Mouse (Mus musculus) layer of hippocampus, postnatal 25 days (tissue): ENCODE results near the gene Hexb. TPM values are rescaled to one million over a fixed set of nuclear protein-coding genes. Genes with fewer than 3 reads are reported as not detected.

Experiments used
- DNase-seq, 2 experiments: peaks; one replicate each; pipeline ENCODE4 v3.0.0; 2022; ENCODE audit warnings: mixed read lengths in 2 of 2, low spot score in 1 of 2; ENCODE audit errors: extremely low spot score in 1 of 2
- total RNA-seq, 2 experiments: library from RNA; stranded (reverse); gene quantifications; 2 replicates each; pipeline ENCODE4 v1.2.3; 2021

Gene Hexb
- 100 to 1,000 TPM; 122 to 135 TPM for total RNA-seq

DNA sequence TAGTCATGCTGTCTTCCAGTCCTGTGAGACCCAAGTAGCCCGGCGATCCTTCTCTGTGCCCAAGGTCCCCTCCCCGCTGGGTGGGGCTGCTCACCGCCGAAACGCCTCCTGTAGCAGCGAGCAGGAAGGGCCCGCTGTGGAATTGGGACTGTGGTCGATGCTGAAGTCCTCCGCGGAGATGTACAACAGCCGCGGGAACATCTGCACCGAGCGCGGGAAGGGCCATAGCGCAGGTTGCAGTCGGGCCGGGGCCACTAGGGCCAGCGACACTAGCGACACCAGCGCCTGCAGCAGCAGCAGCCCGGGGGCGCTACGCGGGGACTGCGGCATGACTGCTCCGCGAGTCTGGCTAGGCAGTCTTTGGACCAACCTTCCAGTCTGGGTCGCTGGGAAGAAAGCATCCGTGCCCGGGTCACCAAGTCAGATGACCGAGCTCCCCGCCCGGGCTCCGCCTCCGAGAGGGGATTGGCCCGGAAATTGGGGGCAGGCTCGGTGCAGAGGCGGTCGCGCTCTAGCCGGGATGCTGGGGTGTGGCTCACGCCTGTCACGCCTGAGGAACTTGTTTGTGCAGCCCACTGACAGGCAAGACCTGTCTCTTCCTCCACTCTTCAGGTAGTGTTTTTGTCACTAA lies at the start of gene Hexb:
Gene Hexb (minus strand): TSS at position 426 of the 631 bp plus-strand sequence.
- peak; percentile 70 to 72 for DNase-seq

DNA sequence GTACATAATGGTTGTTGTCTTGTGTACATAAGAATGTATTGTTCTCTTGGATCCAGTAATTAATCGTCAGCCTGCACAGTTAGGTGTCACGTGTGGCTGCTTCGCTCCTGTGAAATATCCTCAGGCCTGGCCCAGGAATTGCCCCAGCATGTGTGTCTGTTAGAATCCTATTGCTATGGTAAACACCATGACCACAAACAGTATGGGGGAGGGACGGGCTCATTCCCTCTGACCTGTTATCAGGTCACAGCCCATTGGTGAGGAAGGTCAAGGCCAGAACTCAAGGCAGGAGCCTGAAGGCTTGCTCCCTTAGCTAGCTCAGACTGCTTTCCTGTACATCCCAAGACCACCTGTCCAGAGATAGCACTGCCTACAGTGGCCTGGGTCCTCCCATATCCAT lies 49.6 kb upstream of the Hexb start:
- no peak for DNase-seq

DNA sequence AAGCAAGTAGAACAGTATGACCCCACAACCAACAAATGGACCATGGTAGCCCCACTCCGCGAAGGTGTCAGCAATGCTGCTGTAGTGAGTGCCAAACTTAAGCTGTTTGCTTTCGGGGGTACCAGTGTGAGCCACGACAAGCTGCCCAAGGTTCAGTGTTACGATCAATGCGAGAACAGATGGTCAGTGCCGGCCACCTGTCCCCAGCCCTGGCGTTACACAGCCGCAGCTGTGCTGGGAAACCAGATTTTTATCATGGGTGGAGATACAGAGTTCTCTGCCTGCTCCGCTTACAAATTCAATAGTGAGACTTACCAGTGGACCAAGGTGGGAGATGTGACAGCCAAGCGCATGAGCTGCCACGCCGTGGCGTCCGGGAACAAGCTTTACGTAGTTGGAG lies 48.1 kb upstream of the Hexb start:
- DNase-seq = no peak

DNA sequence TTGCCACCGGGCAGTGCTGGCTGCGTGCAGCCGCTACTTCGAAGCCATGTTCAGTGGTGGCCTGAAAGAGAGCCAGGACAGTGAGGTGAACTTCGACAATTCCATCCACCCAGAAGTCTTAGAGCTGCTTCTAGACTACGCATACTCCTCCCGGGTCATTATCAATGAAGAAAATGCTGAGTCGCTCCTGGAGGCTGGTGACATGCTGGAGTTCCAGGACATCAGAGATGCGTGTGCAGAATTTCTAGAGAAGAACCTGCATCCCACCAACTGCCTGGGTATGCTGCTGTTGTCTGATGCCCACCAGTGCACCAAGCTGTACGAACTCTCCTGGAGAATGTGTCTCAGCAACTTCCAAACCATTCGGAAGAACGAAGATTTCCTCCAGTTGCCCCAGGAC lies 47.0 kb upstream of the Hexb start:
- DNase-seq = no peak

DNA sequence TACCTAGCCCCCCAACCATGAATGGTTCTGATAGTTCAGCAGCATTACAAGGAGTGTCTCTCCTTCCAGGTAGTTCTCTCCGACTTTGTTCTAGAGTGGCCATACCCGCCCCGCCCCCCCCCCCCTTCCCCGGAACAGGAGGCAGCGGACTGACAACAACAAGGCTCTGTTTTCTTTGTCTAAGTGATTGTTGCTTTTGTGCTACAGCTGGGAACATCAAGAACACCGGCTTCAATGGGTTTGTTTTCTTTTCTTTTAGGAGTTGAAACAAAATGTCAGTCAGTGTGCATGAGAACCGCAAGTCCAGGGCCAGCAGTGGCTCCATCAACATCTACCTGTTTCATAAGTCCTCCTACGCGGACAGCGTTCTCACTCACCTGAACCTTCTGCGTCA lies 46.6 kb upstream of the Hexb start:
- DNase-seq = no peak

DNA sequence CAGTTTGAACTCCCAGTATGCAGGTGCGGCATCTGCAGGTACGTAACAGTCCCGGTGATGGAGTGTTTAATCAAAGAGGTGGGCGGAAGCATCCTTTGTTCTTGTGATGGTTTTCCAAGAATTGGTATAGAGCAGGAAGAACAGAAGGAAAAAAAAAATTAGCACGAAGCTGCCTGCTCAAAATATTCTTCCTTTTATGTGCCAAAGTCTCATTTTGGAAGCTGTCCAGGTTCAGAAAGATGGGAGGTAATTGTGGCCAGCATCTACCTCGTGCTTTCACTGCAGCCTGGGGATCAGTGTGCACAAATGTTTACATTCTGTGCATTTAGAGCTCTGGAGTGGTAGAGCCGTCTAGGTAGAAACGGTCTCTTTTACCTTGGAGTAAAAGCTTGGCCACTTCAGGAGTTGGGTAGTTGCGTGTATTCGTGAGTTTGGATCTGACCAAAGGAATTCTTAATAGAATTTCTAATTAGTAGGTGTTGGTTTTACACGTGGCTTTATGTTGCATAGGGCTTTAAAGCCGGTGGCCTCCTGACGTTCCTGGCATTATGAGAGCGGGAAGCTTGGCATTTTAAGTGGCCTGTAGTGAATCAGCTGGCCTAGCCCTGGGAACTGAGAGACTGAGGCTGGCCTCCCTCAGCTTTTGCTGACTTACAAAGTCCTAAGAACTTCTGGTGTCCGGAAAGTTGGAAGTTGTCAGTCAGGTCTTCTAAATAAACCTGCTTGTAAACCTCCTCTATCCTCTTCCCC lies 46.0 kb upstream of the Hexb start:
- DNase-seq = no peak

DNA sequence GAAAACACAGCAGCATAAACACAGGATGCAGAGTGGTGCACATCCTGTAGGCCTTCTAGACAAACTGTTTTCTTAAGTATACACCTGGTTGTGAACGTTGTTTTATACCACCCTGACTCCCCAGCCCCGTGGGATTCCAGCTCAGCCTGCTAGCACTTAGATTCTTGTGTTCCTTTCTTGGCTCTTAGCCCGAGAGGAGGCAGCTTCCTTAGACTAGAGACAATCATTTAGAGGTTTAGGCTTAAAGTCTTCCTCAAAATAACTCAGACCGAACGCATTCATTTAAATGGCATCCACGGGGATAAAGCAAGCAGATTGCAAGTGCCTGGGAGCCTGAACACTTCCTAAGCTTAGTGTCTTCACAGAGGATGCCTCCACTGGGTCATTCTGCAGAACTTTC lies 44.6 kb upstream of the Hexb start:
- no peak for DNase-seq

DNA sequence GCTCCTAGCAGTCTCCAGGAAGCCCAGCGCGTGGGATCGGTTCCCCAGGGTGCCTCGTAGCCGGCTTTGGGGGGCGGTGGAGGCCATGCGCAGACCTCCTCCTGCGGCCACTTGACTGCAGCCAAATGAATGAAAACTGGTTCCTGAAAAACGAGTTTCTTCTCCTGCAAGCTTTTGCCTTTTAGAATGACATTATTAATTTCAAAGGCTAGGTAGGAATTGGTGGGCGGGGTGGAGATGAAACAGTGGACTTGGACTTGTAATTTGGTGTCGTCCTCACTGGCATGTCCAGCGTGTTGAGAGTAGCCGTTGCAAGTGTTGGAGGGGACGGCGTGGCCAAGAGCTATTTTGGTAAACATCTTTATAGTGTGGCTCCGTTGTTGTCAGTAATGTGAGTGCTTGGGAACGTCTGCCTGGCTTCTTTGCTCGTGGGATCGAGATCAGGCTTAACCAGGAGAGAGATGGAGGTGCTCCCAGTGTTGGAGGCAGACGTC lies 43.7 kb upstream of the Hexb start:
- no peak for DNase-seq

DNA sequence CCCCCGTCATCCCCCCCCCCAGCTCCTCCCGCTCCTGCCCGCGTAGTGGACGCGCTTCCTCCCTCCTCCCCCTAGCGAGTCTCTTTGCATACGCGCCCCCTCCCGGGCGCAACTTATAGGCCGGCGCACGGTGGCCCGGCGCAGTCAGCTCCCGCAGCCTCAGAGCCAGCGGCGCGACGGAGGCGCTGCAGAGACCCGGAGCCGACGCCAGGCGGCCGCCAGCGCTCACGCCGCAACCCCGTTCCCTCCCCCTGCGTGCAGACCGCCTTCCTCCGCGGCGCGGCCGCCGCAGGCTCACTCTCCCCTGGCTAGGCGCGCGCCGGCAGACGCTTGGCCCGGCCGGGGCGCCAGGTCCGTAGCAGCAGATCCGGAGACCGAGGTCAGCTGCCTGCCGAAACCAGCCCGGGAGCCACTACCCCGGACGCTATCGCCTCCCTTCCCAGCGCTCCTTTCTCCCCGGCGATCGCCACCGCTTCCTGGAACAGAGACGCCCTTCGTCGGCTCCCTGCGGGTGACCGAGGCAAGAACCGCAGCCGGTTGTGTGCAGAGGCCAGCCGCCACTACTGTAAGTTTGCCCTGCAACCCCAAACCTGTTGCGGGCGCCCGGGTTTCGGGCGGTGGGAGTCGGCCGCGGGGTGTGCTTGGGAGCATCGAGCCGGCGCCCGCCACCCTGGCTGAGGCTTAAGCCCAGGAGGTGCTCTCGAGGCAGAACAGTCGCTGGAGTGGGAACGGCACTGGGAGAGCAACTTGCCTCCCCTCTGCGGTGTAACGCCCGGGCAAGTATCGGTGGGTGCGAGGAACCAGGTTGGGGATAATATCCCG lies 43.0 kb upstream of the Hexb start, which contains the start of gene Enc1:
Gene Enc1 (plus strand): TSS at position 141 of the 822 bp plus-strand sequence.
- DNase-seq = peak; percentile 81 to 89

DNA sequence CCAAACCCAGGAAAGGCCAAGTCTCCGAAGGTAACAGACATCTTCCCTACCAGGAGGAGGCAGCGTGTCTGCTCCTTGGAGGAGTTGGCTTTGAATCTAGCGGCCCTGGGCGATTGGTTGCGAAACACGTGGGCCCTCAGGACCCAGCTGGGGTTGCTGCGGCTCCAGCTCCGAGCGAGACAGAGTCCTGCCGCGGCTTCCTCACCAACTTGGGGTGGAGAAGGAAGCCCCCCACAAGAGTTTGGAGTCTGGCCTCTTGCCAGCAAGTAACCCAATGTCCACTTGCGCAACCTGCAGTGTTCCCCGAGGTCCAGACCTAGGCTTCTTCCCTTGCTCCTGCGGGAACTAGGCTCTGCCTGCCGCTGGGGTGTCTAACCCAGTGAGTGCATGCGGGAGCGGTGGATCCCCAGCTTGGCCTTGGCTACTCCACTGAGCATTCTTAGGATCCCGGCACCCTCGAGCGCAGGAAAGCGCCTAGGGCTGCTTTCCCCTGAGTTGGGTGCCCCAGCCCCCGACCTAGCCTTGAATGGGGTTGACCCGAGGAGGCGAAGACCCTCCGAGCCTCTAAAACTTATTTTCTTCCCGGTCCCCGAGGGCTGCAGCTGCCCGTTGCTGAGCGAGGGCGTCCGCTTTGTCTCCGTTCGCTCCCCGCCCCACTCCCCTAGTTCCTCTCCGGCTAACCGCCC lies 42.3 kb upstream of the Hexb start:
- DNase-seq = peak in 1 of 2 experiments; percentile 60

DNA sequence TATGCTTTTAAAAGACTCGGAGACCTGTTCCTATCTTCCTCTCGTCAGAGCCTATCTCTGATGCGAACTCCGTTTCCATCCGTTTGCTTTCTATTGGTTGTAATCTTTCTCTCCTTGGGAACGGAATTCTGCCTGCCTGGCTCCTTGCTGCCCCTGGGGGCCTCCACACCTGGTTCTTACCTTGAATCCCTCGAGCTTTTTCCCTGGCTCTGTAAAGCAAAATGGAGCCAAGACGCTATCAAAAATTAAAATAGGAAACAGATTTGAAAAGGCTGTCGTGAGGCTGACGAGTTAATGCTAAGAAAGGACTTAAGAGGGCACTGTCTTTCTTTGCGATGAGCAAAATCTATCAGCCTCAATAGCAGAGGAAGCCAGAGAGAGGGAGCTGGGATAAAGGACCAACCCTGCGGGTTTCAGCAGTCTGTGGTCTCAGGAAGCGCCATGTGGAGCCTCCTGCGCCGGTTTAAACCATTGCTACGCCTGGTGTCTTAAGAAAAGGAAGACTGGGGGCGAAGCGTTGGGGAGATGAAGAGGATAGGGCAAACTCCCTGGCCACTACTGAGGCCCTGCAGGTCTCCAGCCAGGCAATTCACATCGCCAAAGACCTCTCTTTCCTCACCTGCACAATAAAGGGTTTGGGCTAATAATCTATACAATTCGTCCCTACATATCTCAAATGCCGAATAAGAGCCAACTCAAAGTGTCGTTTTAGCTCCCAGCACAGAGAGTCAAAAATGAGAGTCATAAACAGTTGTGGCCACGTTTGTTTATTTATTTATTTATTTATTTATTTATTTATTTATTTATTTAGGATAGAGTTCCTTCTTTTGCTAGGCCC lies 41.4 kb upstream of the Hexb start:
- peak in 1 of 2 experiments; percentile 40 for DNase-seq

DNA sequence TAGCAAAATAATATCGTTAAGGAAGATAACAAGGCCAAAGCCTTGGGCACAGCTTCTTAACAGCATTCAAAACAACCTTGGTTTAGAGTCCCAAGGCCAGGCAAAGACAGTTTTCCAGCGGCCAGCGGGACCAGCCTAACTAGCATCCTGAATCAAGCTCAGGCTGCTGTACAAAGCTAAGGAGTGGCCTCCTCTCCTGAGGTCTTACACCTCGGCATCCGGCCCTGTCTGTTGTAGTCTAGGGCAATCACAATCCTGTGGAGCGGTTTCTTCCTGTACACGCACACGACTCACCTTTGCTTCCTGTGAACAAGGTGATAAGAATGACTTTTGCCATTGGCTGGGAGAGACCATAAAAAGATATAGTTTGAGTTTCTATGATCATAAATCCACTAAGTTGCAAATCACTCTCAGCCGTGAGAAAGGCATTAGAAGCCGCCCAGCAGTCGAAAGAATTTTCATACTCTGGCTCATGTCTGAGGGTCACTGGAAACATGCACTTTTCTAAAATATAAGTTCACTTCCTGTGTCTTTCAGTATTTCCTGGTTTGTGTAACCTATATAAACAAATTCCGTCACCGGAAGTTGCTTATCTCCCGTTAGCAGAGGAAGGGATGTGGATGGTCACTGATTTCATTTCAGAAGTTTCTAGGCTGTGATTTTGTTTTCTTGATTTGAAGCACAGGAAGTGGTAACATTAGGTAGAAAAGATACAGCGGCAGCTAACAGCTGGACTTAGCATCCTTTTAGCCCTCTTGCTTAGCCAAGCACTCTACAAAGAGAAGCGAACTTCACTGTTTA lies 40.2 kb upstream of the Hexb start:
- DNase-seq = no peak

DNA sequence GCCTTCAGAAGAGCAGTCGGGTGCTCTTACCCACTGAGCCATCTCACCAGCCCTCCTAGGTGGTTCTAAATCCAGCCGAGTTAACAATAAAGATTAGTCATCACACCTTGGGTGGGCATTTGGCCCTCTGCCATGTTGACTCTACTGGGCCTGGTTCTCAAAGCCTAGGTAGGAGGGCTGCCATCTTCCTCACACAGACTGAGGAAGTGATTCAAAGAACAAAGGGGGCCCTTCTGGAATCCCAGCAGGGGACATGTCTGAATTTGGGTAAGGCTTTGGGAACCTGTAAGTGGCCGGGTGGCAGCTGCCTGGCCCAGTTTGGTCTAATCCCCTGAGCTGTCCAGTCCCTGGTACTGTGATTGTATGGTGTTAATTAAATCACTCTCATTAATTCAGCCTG lies 39.5 kb upstream of the Hexb start:
- no peak for DNase-seq

DNA sequence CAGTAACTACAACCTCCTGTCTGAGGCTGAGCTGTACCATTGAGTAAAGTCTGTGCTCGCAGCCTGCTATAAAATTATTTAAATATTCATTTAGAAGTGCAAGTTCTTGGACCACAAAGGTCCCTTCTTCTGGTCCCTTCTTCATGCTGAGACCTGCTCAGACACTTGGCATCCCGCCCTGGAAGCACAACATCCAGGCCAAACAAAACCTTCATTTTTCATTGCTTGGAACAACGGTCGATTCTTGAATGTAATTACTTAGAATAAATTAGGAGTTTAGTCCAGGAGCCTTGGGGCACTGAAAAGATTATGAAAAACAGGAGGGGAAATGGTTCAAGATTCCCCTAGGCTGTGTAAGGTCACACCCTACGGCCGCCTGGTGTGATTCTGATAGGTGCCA lies 37.8 kb upstream of the Hexb start:
- DNase-seq = no peak

DNA sequence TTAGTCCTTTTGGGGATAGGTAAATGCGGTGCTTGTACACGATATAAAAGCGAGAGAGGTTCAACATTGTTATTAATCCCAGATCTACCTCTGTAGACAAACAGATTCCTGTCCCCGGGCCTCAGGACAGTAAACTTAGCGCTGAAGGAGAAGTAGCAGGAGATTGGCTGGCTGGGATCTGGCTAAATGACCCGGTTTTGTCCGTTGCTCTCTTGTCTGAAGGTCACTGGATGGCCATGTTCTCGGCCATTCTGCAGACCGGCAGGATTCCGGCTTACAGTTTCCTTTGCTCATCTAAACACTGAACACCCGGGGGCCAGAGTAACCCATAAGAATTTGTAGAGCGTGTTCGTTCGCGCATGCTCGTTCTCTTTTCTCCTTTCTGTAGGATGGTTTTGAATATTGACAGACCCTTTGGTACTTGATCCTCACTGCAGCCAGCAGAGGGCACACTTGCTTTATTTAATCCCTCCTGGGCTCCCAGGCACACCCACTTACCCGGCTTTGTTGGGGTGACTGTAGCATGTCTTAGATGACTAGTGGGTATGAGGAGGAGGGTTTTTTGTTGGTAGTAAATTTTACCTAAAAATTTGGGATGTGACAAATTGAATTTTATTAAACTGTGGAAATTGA lies 36.7 kb upstream of the Hexb start:
- peak; percentile 71 to 95 for DNase-seq

DNA sequence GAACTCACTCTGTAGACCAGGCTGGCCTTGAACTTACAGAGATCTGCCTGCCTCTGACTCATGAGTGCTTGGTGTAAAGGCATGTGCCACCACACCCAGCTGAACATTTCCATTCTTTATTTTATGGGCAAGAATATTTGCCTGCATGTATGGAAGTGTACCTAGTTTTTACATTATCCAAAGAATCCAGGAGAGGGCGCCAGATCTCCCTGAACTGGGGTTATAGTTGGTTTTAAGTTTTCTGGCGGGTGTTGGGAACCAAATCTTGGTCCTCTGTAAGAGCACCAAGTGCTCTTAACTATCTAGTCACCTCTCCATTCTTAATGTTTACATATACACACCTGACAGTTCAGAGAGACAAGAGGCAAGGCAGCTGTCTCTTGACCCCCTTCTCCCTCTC lies 34.9 kb upstream of the Hexb start:
- DNase-seq = no peak

DNA sequence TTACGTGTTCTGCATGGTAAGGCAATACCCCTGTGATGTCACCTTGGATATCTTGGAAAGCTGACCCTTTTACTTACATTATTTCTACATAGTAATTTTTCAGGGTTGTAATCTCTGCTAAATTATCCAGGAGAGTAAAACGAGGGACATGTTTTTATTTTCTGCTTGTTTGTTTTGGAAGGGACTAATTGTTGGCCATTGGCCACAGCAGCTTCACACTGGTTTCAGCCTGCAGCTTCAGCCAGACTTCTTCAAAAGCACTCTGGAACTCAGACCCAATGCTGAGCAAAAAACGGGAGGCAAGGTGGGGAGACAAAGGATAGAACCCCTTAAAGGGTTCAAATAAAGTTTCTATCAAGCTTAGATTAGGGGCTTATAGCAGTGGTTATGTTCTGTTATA lies 31.9 kb upstream of the Hexb start:
- no peak for DNase-seq

DNA sequence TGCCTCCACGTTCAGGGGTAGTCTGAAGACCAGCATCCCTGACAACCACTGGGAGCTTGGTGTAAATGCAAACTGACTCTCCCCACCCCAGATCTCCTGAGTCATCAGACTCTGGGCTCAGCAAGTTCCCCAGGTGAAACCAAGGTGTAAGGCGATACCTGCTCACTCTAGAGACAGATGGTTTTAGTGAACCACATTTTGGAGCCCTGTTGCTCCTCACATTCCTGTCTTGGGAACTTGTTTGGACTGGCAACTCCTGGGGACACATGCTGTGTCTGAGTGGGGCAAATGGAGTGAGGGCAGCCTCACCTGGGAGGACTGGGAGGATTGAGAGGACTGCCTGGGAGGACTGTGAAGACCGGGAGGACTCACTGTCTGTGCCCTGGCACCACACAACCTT lies 29.6 kb upstream of the Hexb start:
- no peak for DNase-seq
